Mouse (Mus musculus): Measurements from ENCODE around the gene Spo11. TPM values are rescaled to one million over a fixed set of nuclear protein-coding genes. Genes with fewer than 3 reads are reported as not detected.

Spo11 gene
- total and polyA plus RNA-seq, 3 experiments: 0.16 to 0.34 TPM; not detected in 1

DNA sequence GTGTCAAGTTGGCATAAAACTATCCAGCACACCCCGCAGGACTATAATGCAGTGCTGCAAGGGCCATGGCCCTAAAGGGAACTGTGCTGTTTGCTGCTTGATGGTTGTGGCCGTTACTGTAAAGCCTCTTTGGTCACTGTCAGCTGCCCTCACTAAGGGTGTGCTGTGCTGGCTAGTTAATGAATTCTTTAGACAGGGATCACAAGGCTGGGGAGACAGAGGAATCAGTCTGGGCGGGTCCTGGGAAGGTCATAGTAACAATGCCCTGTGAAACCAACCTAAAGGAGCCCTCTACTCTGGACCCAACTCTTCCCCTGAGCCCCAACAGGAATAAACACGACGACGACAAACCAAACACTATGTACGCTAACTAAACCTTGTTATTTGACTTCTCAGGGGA, 21.0 kb downstream of the Spo11 start:
- in situ Hi-C loops (cut with MboI; ENCODE audit: low pct_ligation_motif_present, low pct_unique_long_range_greater_than_20kb, low sequenced_read_pairs) (loop anchor here (10.0 kb wide), 1 partner anchor 524 kb away; the partner anchor contains the start of gene Fam209), dilution Hi-C loops (cut with MboI; ENCODE audit: extremely low pct_ligation_motif_present, extremely low pct_unique_long_range_greater_than_20kb, low sequenced_read_pairs) (no loop called here)
- Histone ChIP-seq H3K36me3 (replicated peaks in 1 of 2; ENCODE audit: control insufficient read depth in 1 of 2, insufficient read depth in 1 of 2, low read length in 1 of 2) (peaks cover 9 to 24% of the 10 kb centered on the region in 2 experiments), H3K9ac (ENCODE audit: insufficient read depth, low read depth) (no peak overlapping the region), H3K9me3 (replicated peaks; ENCODE audit: low read length) (no peaks in the 10 kb centered on the region), H3K79me2 (replicated peaks; ENCODE audit: control insufficient read depth, extremely low read depth, insufficient read depth, poor library complexity, severe bottlenecking) (peaks cover 28% of the 10 kb centered on the region), H3K4me3 (replicated peaks in 1 of 3; ENCODE audit: low read depth in 2 of 3, low read length in 2 of 3, poor library complexity in 1 of 3) (no peak overlapping the region), H3K4me1 (ENCODE audit: control insufficient read depth in 1 of 2, insufficient read depth in 2 of 2) (peaks cover 5 to 17% of the 10 kb centered on the region in 2 experiments), H3K27me3 (replicated peaks) (peaks cover 26% of the 10 kb centered on the region), H3K27ac (ENCODE audit: insufficient read depth, low read depth) (no peak overlapping the region), H3K4me2 (ENCODE audit: insufficient read depth, low read depth, poor library complexity, severe bottlenecking) (no peak overlapping the region)
- DNase-seq (ENCODE audit: extremely low read depth): no peak
- TF ChIP-seq USF1 (IDR thresholded peaks at IDR 0.05; ENCODE audit: low read depth, low read length) (no peak), TBP (conservative IDR thresholded peaks at IDR 0.05; ENCODE audit: low read depth, low read length) (no peak), RAD21 (IDR thresholded peaks at IDR 0.05; ENCODE audit: low read depth, low read length) (no peak), ZMIZ1 (IDR thresholded peaks at IDR 0.05; ENCODE audit: low read depth, low read length) (no peak), MAZ (IDR thresholded peaks at IDR 0.05; ENCODE audit: low read depth, low read length) (no peak), MXI1 (IDR thresholded peaks at IDR 0.05; ENCODE audit: low read depth, low read length) (no peak), E2F4 (IDR thresholded peaks at IDR 0.05; ENCODE audit: insufficient replicate concordance, low read depth, low read length) (no peak), MAFK (IDR thresholded peaks at IDR 0.05; ENCODE audit: insufficient replicate concordance, low read length) (no peak), MAX (IDR thresholded peaks at IDR 0.05; ENCODE audit: low read length) (no peak), BHLHE40 (IDR thresholded peaks at IDR 0.05; ENCODE audit: low read depth, low read length) (no peak), CTCF (conservative IDR thresholded peaks at IDR 0.05 in 1 of 2, IDR thresholded peaks at IDR 0.05 in 1 of 2; ENCODE audit: low read depth in 2 of 2, low read length in 2 of 2) (no peak), TCF12 (IDR thresholded peaks at IDR 0.05; ENCODE audit: low read depth, low read length) (no peak), ELF1 (IDR thresholded peaks at IDR 0.05; ENCODE audit: low read depth, low read length) (no peak), ZKSCAN1 (IDR thresholded peaks at IDR 0.05; ENCODE audit: borderline replicate concordance, low read depth, low read length) (no peak)

DNA sequence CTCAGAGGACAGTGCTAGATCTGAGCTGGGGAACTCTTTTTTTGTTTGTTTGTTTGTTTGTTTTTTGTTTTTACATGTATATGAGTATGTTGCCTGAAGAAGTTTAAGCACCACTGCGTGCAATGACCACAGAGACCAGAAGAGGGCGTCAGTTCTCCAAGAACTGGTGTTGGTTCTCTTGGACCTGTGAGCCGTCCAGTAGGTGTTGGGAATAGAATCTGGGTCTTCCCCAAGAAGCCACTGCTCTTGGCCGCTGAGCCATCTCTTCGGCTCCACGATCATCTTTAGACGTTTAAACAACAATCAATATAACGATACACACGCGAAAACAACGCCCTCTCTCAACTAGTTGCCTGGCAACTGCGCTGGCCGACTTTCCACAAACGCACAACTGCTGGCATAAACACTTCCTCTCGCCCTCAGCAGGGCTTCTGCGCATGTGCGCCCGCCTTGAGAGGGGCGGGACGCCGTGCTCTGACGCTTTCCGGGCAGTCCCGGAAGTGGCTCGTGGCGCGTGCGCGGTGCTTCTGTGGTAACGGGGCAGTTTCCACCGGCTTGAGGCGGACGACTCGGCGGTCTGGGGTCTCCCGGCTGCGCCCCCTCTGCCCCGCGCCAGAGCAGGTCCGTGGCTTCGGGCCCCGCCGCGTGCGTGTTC, 22.3 kb downstream of the Spo11 start, which contains the start of gene Rae1:
Rae1 (plus strand) TSS at position 488 of the 655 bp plus-strand sequence.
- Histone ChIP-seq H3K79me2 (replicated peaks; ENCODE audit: control insufficient read depth, extremely low read depth, insufficient read depth, poor library complexity, severe bottlenecking) (peaks cover 28% of the 10 kb centered on the region), H3K9ac (ENCODE audit: insufficient read depth, low read depth) (peak within 1 kb of the TSS; percentile 77), H3K36me3 (replicated peaks in 1 of 2; ENCODE audit: control insufficient read depth in 1 of 2, insufficient read depth in 1 of 2, low read length in 1 of 2) (peaks cover 21 to 37% of the 10 kb centered on the region in 2 experiments), H3K9me3 (replicated peaks; ENCODE audit: low read length) (no peaks in the 10 kb centered on the region), H3K4me1 (ENCODE audit: control insufficient read depth in 1 of 2, insufficient read depth in 2 of 2) (peaks cover 5 to 17% of the 10 kb centered on the region in 2 experiments), H3K27ac (ENCODE audit: insufficient read depth, low read depth) (0 out of 2 replicates have a peak within 1 kb of the TSS, but pooled peaks have one; percentile 18), H3K27me3 (replicated peaks) (peaks cover 18% of the 10 kb centered on the region), H3K4me3 (replicated peaks in 1 of 3; ENCODE audit: low read depth in 2 of 3, low read length in 2 of 3, poor library complexity in 1 of 3) (peak within 1 kb of the TSS; percentile 69 to 95 (median 91)), H3K4me2 (ENCODE audit: insufficient read depth, low read depth, poor library complexity, severe bottlenecking) (peak within 1 kb of the TSS; percentile 80)
- dilution Hi-C loops (cut with MboI; ENCODE audit: extremely low pct_ligation_motif_present, extremely low pct_unique_long_range_greater_than_20kb, low sequenced_read_pairs) (no loop called here), in situ Hi-C loops (cut with MboI; ENCODE audit: low pct_ligation_motif_present, low pct_unique_long_range_greater_than_20kb, low sequenced_read_pairs) (loop anchor here (10.0 to 25.0 kb wide), 2 partner anchors 163 to 525 kb away; partner anchors contain the start of genes Fam209 and Pck1)
- DNase-seq (ENCODE audit: extremely low read depth): peak; percentile 96
- TF ChIP-seq RAD21 (IDR thresholded peaks at IDR 0.05; ENCODE audit: low read depth, low read length): peak; percentile 92
- TF ChIP-seq PAX5 (IDR thresholded peaks at IDR 0.05; ENCODE audit: low read length): no peak
- TF ChIP-seq IRF4 (IDR thresholded peaks at IDR 0.05; ENCODE audit: low read depth, low read length): no peak
- TF ChIP-seq NELFE (IDR thresholded peaks at IDR 0.05; ENCODE audit: low read depth, low read length): peak; percentile 81
- TF ChIP-seq RCOR1 (conservative IDR thresholded peaks at IDR 0.05; ENCODE audit: low read depth, low read length): no peak
- TF ChIP-seq TBP (conservative IDR thresholded peaks at IDR 0.05; ENCODE audit: low read depth, low read length): peak; percentile 59; the same call in 1 of the 2 replicates
- no peak for TF ChIP-seq USF2 (conservative IDR thresholded peaks at IDR 0.05; ENCODE audit: low read depth, low read length)
- no peak for TF ChIP-seq EP300 (IDR thresholded peaks at IDR 0.05; ENCODE audit: low read length)
- TF ChIP-seq ELF1 (IDR thresholded peaks at IDR 0.05; ENCODE audit: low read depth, low read length): peak; percentile 97
- no peak for TF ChIP-seq ZKSCAN1 (IDR thresholded peaks at IDR 0.05; ENCODE audit: borderline replicate concordance, low read depth, low read length)
- no peak for TF ChIP-seq CHD2 (IDR thresholded peaks at IDR 0.05; ENCODE audit: low read length)
- TF ChIP-seq ZC3H11A (IDR thresholded peaks at IDR 0.05; ENCODE audit: low read depth, low read length): peak; percentile 76
- peak; percentile 74; the same call in 1 of the 2 replicates for TF ChIP-seq KAT2A (IDR thresholded peaks at IDR 0.05; ENCODE audit: insufficient replicate concordance, low read length)
- no peak for TF ChIP-seq MAZ (IDR thresholded peaks at IDR 0.05; ENCODE audit: low read depth, low read length)
- TF ChIP-seq JUN (IDR thresholded peaks at IDR 0.05; ENCODE audit: insufficient read depth, low read depth, low read length): no peak
- peak; percentile 80 for TF ChIP-seq BHLHE40 (IDR thresholded peaks at IDR 0.05; ENCODE audit: low read depth, low read length)
- TF ChIP-seq ETS1 (conservative IDR thresholded peaks at IDR 0.05; ENCODE audit: low read depth, low read length): no peak
- no peak for TF ChIP-seq MAFK (IDR thresholded peaks at IDR 0.05; ENCODE audit: insufficient replicate concordance, low read length)
- TF ChIP-seq ZMIZ1 (IDR thresholded peaks at IDR 0.05; ENCODE audit: low read depth, low read length): no peak
- peak; percentile 79 for TF ChIP-seq TCF12 (IDR thresholded peaks at IDR 0.05; ENCODE audit: low read depth, low read length)
- TF ChIP-seq CTCF (conservative IDR thresholded peaks at IDR 0.05 in 1 of 2, IDR thresholded peaks at IDR 0.05 in 1 of 2; ENCODE audit: low read depth in 2 of 2, low read length in 2 of 2): peak; percentile 71 to 96; a peak in 3 of 4 replicates
- peak; percentile 96 for TF ChIP-seq SMC3 (IDR thresholded peaks at IDR 0.05; ENCODE audit: low read depth, low read length)
- TF ChIP-seq MXI1 (IDR thresholded peaks at IDR 0.05; ENCODE audit: low read depth, low read length): peak; percentile 86; the same call in 1 of the 2 replicates
- TF ChIP-seq JUND (conservative IDR thresholded peaks at IDR 0.05; ENCODE audit: low read depth, low read length): no peak
- no peak for TF ChIP-seq POLR2AphosphoS2 (IDR thresholded peaks at IDR 0.05; ENCODE audit: low read depth, low read length)

Data from CH12.LX (cell line).